Mouse (Mus musculus): ENCODE results near the gene Ash1l.

GRCm38 (mm10) chr3:88925651-88926050, 24.8 kb upstream of the Ash1l start:
- no peak for TF ChIP-seq POLR2A (IDR thresholded peaks at IDR 0.05; ENCODE audit: insufficient read length, low read depth)
- TF ChIP-seq MYOG (IDR thresholded peaks at IDR 0.05; ENCODE audit: control insufficient read depth in 1 of 3, insufficient read depth in 1 of 3, insufficient read length in 2 of 3, low read depth in 2 of 3): no peak
- TF ChIP-seq TCF12 (IDR thresholded peaks at IDR 0.05; ENCODE audit: insufficient read depth, poor library complexity, severe bottlenecking): no peak
- no peak for TF ChIP-seq MYOD1 (IDR thresholded peaks at IDR 0.05; ENCODE audit: control insufficient read depth in 1 of 3, insufficient read length in 2 of 3, low read depth in 2 of 3)
- no peak for TF ChIP-seq E2F4 (IDR thresholded peaks at IDR 0.05; ENCODE audit: insufficient read depth)
- TF ChIP-seq TCF3 (IDR thresholded peaks at IDR 0.05; ENCODE audit: insufficient read length, low read depth): no peak
- no peak for TF ChIP-seq POLR2AphosphoS2 (IDR thresholded peaks at IDR 0.05; ENCODE audit: insufficient read length, low read depth)

All from myocyte (in vitro differentiated cells).